Mouse (Mus musculus) lung, postnatal 0 days (tissue): Measurements from ENCODE around the gene Upp2. TPM values are rescaled to one million over a fixed set of nuclear protein-coding genes. Genes with fewer than 3 reads are reported as not detected.

Experiments used
- ATAC-seq: fragments of 200-750 bp; cut with Nextera tagmentation; 2 replicates; pipeline ENCODE4 v1.8.0; 2017; ENCODE audit warnings: moderate library complexity
- DNase-seq: peaks from one replicate; pipeline ENCODE4 v3.0.0-alpha.2; 2016; ENCODE audit warnings: low spot score
- H3K27ac ChIP-seq: fragments of 300-500 bp; sonication (generic); 2 replicates; pipeline ENCODE4 v1.5.1; 2014; ENCODE audit warnings: antibody characterized with exemption, mild to moderate bottlenecking, low read length, mixed read lengths
- H3K27me3 ChIP-seq: fragments of 300-500 bp; sonication (generic); replicated peaks from 2 replicates; pipeline ENCODE4 v1.6.1; 2014; ENCODE audit warnings: low read length, mixed read lengths; ENCODE audit not compliant: insufficient read depth
- H3K36me3 ChIP-seq: fragments of 300-500 bp; sonication (generic); 2 replicates; pipeline ENCODE4 v1.6.1; 2014; ENCODE audit warnings: low read length, mixed read lengths; ENCODE audit not compliant: insufficient read depth
- H3K4me1 ChIP-seq: fragments of 300-500 bp; sonication (generic); 2 replicates; pipeline ENCODE4 v1.6.1; 2014; ENCODE audit warnings: antibody characterized with exemption, low read depth, low read length, mixed read lengths; ENCODE audit not compliant: insufficient read depth
- H3K4me2 ChIP-seq: fragments of 300-500 bp; sonication (generic); replicated peaks from 2 replicates; pipeline ENCODE4 v1.6.1; 2014; ENCODE audit warnings: low read depth, mild to moderate bottlenecking, low read length, moderate library complexity, mixed read lengths
- H3K4me3 ChIP-seq: fragments of 300-500 bp; sonication (generic); 2 replicates; pipeline ENCODE4 v1.5.1; 2014; ENCODE audit warnings: low read depth, low read length
- H3K9ac ChIP-seq: fragments of 300-500 bp; sonication (generic); replicated peaks from 2 replicates; pipeline ENCODE4 v1.6.1; 2014; ENCODE audit warnings: low read depth, mild to moderate bottlenecking
- H3K9me3 ChIP-seq: fragments of 300-500 bp; sonication (generic); 2 replicates; pipeline ENCODE4 v1.6.1; 2016; ENCODE audit warnings: low read length, mixed read lengths
- CTCF ChIP-seq: IDR thresholded peaks from 2 replicates; pipeline ENCODE4 v1.5.1; 2016; ENCODE audit warnings: antibody characterized with exemption, mild to moderate bottlenecking
- EP300 ChIP-seq: IDR thresholded peaks from 2 replicates; pipeline ENCODE4 v1.6.1; 2016; ENCODE audit warnings: antibody characterized with exemption, mild to moderate bottlenecking, control low read depth
- WGBS: fragments of 180-500 bp; shearing (Covaris S2); extraction: QIAGEN DNeasy Blood & Tissue Kit; methylation state at CpG from one replicate; pipeline ENCODE4 v1.1.7; 2014; 5-methylcytosine and 5-hydroxymethylcytosine counted together
- polyA plus RNA-seq: library from polyadenylated mRNA; unstranded; fragments of >200 nt; fragmentation: Nextera tagmentation; extraction: Ambion mirVana; gene quantifications from 2 replicates; pipeline ENCODE4 v1.2.1, GENCODE M21; 2015

Gene Upp2
- polyA plus RNA-seq, 1 experiment from 2014 or later, result 6.4 TPM

GRCm38 (mm10) chr2:58524356-58524755 lies 42.7 kb upstream of the Upp2 start:
- no peaks in the 10 kb centered on the region for H3K27me3 ChIP-seq
- H3K4me3 ChIP-seq, result no peak overlapping the region
- no peak overlapping the region for H3K27ac ChIP-seq
- no peak overlapping the region for H3K9ac ChIP-seq
- no peaks in the 10 kb centered on the region for H3K9me3 ChIP-seq
- no peak for DNase-seq
- no peak overlapping the region for H3K4me2 ChIP-seq
- no peak for TF ChIP-seq CTCF
- TF ChIP-seq EP300, result no peak
- 92% methylated on average over 6 of the region's 6 CpGs for WGBS
- peaks cover 3% of the 10 kb centered on the region; the same call in 1 of the 2 replicates for H3K4me1 ChIP-seq
- H3K36me3 ChIP-seq, result no peaks in the 10 kb centered on the region
- ATAC-seq, result no peak

- DNase-seq (no peak), ATAC-seq (no peak)
- TF ChIP-seq CTCF, result no peak
- no peak for TF ChIP-seq EP300
- no peaks in the 10 kb centered on the region for H3K9me3 ChIP-seq
- no peaks in the 10 kb centered on the region for H3K36me3 ChIP-seq
- no peaks in the 10 kb centered on the region for H3K27me3 ChIP-seq
- WGBS, result 98% methylated on average over 3 of the region's 3 CpGs
- H3K4me1 ChIP-seq, result peaks cover 12% of the 10 kb centered on the region; the same call in 1 of the 2 replicates
- H3K4me3 ChIP-seq, result no peak overlapping the region
- H3K27ac ChIP-seq, result no peak overlapping the region
- no peak overlapping the region for H3K4me2 ChIP-seq
- no peak overlapping the region for H3K9ac ChIP-seq
These were observed 39.3 kb upstream of the Upp2 start for GRCm38 (mm10) chr2:58527786-58528185.

GRCm38 (mm10) chr2:58529384-58529783 lies 37.7 kb upstream of the Upp2 start:
- no peaks in the 10 kb centered on the region for H3K36me3 ChIP-seq
- ATAC-seq (no peak), DNase-seq (no peak)
- no peaks in the 10 kb centered on the region for H3K9me3 ChIP-seq
- H3K4me2 ChIP-seq, result no peak overlapping the region
- H3K4me1 ChIP-seq, result peaks cover 25% of the 10 kb centered on the region
- TF ChIP-seq CTCF, result no peak
- TF ChIP-seq EP300, result no peak
- H3K4me3 ChIP-seq, result no peak overlapping the region
- no peak overlapping the region for H3K27ac ChIP-seq
- WGBS, result 66% methylated on average over 5 of the region's 5 CpGs
- no peaks in the 10 kb centered on the region for H3K27me3 ChIP-seq
- no peak overlapping the region for H3K9ac ChIP-seq

- Histone ChIP-seq H3K4me2 (no peak overlapping the region), H3K9ac (no peak overlapping the region), H3K4me3 (no peak overlapping the region), H3K27ac (no peak overlapping the region), H3K27me3 (no peaks in the 10 kb centered on the region), H3K4me1 (peaks cover 25% of the 10 kb centered on the region), H3K36me3 (no peaks in the 10 kb centered on the region), H3K9me3 (no peaks in the 10 kb centered on the region)
- TF ChIP-seq CTCF, result no peak
- TF ChIP-seq EP300, result no peak
- 47% methylated on average over 7 of the region's 7 CpGs for WGBS
- ATAC-seq (no peak), DNase-seq (no peak)
These were observed 37.1 kb upstream of the Upp2 start for GRCm38 (mm10) chr2:58529860-58530440.

GRCm38 (mm10) chr2:58530521-58530920 lies 36.6 kb upstream of the Upp2 start:
- Histone ChIP-seq H3K4me2 (no peak overlapping the region), H3K4me1 (peaks cover 25% of the 10 kb centered on the region), H3K4me3 (no peak overlapping the region), H3K27me3 (no peaks in the 10 kb centered on the region), H3K27ac (no peak overlapping the region), H3K9me3 (no peaks in the 10 kb centered on the region), H3K36me3 (no peaks in the 10 kb centered on the region), H3K9ac (no peak overlapping the region)
- no peak for ATAC-seq
- WGBS, result 65% methylated on average over 4 of the region's 4 CpGs
- TF ChIP-seq CTCF, result peak; percentile 6; the same call in 1 of the 2 replicates
- TF ChIP-seq EP300, result no peak
- DNase-seq, result no peak

- H3K27me3 ChIP-seq, result no peaks in the 10 kb centered on the region
- WGBS, result 9% methylated on average over 10 of the region's 10 CpGs
- TF ChIP-seq CTCF (no peak), EP300 (no peak)
- no peak overlapping the region for H3K9ac ChIP-seq
- peak overlapping the region; percentile 60 for H3K27ac ChIP-seq
- no peaks in the 10 kb centered on the region for H3K36me3 ChIP-seq
- no peak overlapping the region for H3K4me3 ChIP-seq
- ATAC-seq (peak; percentile 92), DNase-seq (peak; percentile 92)
- peak overlapping the region; percentile 28 for H3K4me2 ChIP-seq
- no peaks in the 10 kb centered on the region for H3K9me3 ChIP-seq
- H3K4me1 ChIP-seq, result peaks cover 32% of the 10 kb centered on the region
These were observed 34.7 kb upstream of the Upp2 start for GRCm38 (mm10) chr2:58532260-58532850.
